ENCODE assay signal across 20 mouse cellular contexts in the genomic region with DNA sequence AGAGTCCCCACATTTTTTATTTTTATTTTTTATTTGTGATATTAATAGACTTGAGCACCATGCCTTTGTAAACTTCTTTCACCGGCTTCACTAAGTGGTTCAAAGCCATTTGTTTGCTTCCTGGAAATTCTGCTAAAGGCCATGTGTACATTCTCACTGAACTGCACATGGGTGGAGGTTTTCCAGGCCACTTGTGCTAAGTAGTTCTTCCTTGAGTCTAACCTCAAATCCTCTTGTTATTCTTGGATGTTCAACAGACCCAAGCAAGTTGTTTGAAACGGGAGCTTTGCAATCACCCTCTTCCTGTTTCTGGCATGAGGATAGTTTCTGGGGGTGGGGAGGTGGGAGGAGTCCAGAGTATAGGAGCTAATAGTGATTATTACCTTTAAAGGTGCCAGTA. TPM values are rescaled to one million over a fixed set of nuclear protein-coding genes. Genes with fewer than 3 reads are reported as not detected.
DNase-seq lines count a peak whose midpoint lies in the region; ATAC-seq lines count a peak whose summit lies in the region.
"Had no signal": no experiment of that assay in that cellular context is flagged by ENCODE, and none has a peak within 500 bp of the region (broad histone marks: within the 10 kb centered on the region; RNA-seq: fewer than 3 reads in every experiment).

No protein-coding gene starts in this region.

- H3K4me2 ChIP-seq in neural tube, embryonic 13.5 days = no peak overlapping the region
- H3K4me2 ChIP-seq: forebrain, embryonic 13.5 days; heart, embryonic 13.5 days; hindbrain, embryonic 15.5 days had no signal

- peaks cover 51% of the 10 kb centered on the region for H3K4me1 ChIP-seq in neural tube, embryonic 13.5 days (replicated peaks)

- peak overlapping the region; percentile 89; the same call in 1 of the 2 replicates for H3K27ac ChIP-seq in neural tube, embryonic 13.5 days (replicated peaks)
- H3K27ac ChIP-seq: embryonic facial prominence, embryonic 10.5 days; forebrain, embryonic 13.5 days; gastrocnemius, adult 2 months; heart, embryonic 13.5 days had no signal

- DNase-seq in cerebellum, adult 11-12 months = peak; percentile 19
- no peak for DNase-seq in cerebellum, postnatal 36 days
- peak; percentile 51 to 72 for DNase-seq in lung, adult 18-20 months
- DNase-seq in lung, postnatal 14 days = no peak
- no peak for DNase-seq in neural tube, embryonic 10.5 days (ENCODE audit: extremely low spot score, low spot score)
- DNase-seq: adrenal gland, postnatal 14 days; cerebellum, adult 2 months; cerebellum, postnatal 25 days; gastrocnemius, adult 2 months; gastrocnemius, postnatal 25 days; heart, adult 11 months; heart, postnatal 36 days had no signal

- H3K4me3 ChIP-seq in neural tube, embryonic 13.5 days = no peak overlapping the region
- H3K4me3 ChIP-seq: embryonic facial prominence, embryonic 10.5 days; forebrain, embryonic 13.5 days; gastrocnemius, adult 2 months; heart, embryonic 13.5 days; hindbrain, embryonic 15.5 days had no signal

- ATAC-seq in neural tube, embryonic 13.5 days (ENCODE audit: low read depth) = no peak
- ATAC-seq in inflammation-experienced regulatory T-cells, adult 6 months = no peak
- ATAC-seq: activated CD4-positive, CD25-positive, alpha-beta regulatory T cell, adult 4 months; forebrain, embryonic 13.5 days; Patski had no signal

- no peaks in the 10 kb centered on the region for H3K36me3 ChIP-seq in neural tube, embryonic 13.5 days
- H3K36me3 ChIP-seq: embryonic facial prominence, embryonic 10.5 days; heart, embryonic 13.5 days; hindbrain, embryonic 15.5 days had no signal

- H3K9me3 ChIP-seq in neural tube, embryonic 13.5 days = no peaks in the 10 kb centered on the region
- H3K9me3 ChIP-seq: embryonic facial prominence, embryonic 10.5 days; forebrain, embryonic 13.5 days; heart, embryonic 13.5 days; hindbrain, embryonic 15.5 days had no signal

- H3K9ac ChIP-seq in neural tube, embryonic 13.5 days = no peak overlapping the region
- H3K9ac ChIP-seq: forebrain, embryonic 13.5 days; heart, embryonic 13.5 days; hindbrain, embryonic 15.5 days had no signal

- WGBS in neural tube, embryonic 13.5 days = 58% methylated on average over 2 of the region's 2 CpGs

- peaks cover 59% of the 10 kb centered on the region for H3K27me3 ChIP-seq in neural tube, embryonic 13.5 days
- H3K27me3 ChIP-seq: Patski had no signal

RNA-seq across cellular contexts. Expression of a gene that starts 16.5 kb away (rescaled TPM):
- 35.7 and 41.9 TPM in 2 replicates for polyA plus RNA-seq in neural tube, embryonic 13.5 days (2015; fragmentation: Nextera tagmentation; extraction: Ambion mirVana)
- 10 to 100 TPM; 22.0 to 43.9 (median 37.8) TPM for polyA plus RNA-seq in inflammation-experienced regulatory T-cells, adult 6 months (2017; shearing (Covaris generic))

Comparison
In these comparisons a context has a peak if more than half of its experiments do, and no peak if none do; other contexts are left out.
1. DNase-seq: peak in cerebellum, adult 11-12 months (single experiment) and lung, adult 18-20 months (2 of 2); none in cerebellum, postnatal 36 days (0 of 2), lung, postnatal 14 days (single experiment) and neural tube, embryonic 10.5 days (single experiment).